Mouse (Mus musculus) limb, embryonic 14.5 days (tissue): ENCODE results near the gene Rassf4. TPM values are rescaled to one million over a fixed set of nuclear protein-coding genes. Genes with fewer than 3 reads are reported as not detected.
"Not testable (repeated sequence)": the region's sequence is repeated elsewhere in the genome, so short reads cannot be mapped to it uniquely, and the experiment has no call there.

ENCODE experiments used
- ATAC-seq: fragments of 200-750 bp; cut with Nextera tagmentation; 2 replicates; pipeline ENCODE4 v1.8.0; 2017; ENCODE audit warnings: low read depth, moderate number of reproducible peaks, moderate TSS enrichment; ENCODE audit not compliant: low FRiP score
- DNase-seq: peaks from one replicate; pipeline ENCODE4 v3.0.0-alpha.2; 2015; ENCODE audit warnings: low spot score
- H3K27ac ChIP-seq: fragments of 300-500 bp; sonication (generic); replicated peaks from 2 replicates; pipeline ENCODE4 v1.5.1; 2014; ENCODE audit warnings: low read depth, mild to moderate bottlenecking, low read length, moderate library complexity, mixed read lengths
- H3K27me3 ChIP-seq: fragments of 300-500 bp; sonication (generic); 2 replicates; pipeline ENCODE4 v1.6.1; 2014; ENCODE audit warnings: low read length, mixed read lengths; ENCODE audit not compliant: control insufficient read depth, insufficient read depth
- H3K36me3 ChIP-seq: fragments of 300-500 bp; sonication (generic); 2 replicates; pipeline ENCODE4 v1.6.1; 2014; ENCODE audit warnings: mild to moderate bottlenecking, low read length, moderate library complexity, mixed read lengths; ENCODE audit not compliant: control insufficient read depth, insufficient read depth
- H3K4me1 ChIP-seq: fragments of 300-500 bp; sonication (generic); 2 replicates; pipeline ENCODE4 v1.6.1; 2014; ENCODE audit warnings: antibody characterized with exemption, low read length, mixed read lengths; ENCODE audit not compliant: control insufficient read depth, insufficient read depth
- H3K4me2 ChIP-seq: fragments of 300-500 bp; sonication (generic); replicated peaks from 2 replicates; pipeline ENCODE4 v1.6.1; 2014; ENCODE audit warnings: low read depth, mild to moderate bottlenecking, low read length, moderate library complexity; ENCODE audit not compliant: severe bottlenecking
- H3K4me3 ChIP-seq: fragments of 300-500 bp; sonication (generic); replicated peaks from 2 replicates; pipeline ENCODE4 v1.5.1; 2014; ENCODE audit warnings: low read length
- H3K9ac ChIP-seq: fragments of 300-500 bp; sonication (generic); 2 replicates; pipeline ENCODE4 v1.6.1; 2014; ENCODE audit warnings: mild to moderate bottlenecking, low read depth, low read length, moderate library complexity; ENCODE audit not compliant: severe bottlenecking
- H3K9me3 ChIP-seq: fragments of 300-500 bp; sonication (generic); 2 replicates; pipeline ENCODE4 v1.6.1; 2016; ENCODE audit warnings: low read length; ENCODE audit not compliant: control insufficient read depth
- POLR2A ChIP-seq: fragments of 200-500 bp; IDR thresholded peaks from 2 replicates; pipeline ENCODE4 v1.8.0; 2012; ENCODE audit warnings: inconsistent platforms, mild to moderate bottlenecking, moderate library complexity, borderline replicate concordance; ENCODE audit not compliant: insufficient read depth, insufficient read length; ENCODE audit errors: extremely low read depth
- WGBS: fragments of 180-500 bp; shearing (Covaris S2); extraction: QIAGEN DNeasy Blood & Tissue Kit; methylation state at CpG from one replicate; pipeline ENCODE4 v1.1.7; 2014; 5-methylcytosine and 5-hydroxymethylcytosine counted together
- polyA plus RNA-seq, 2 experiments: library from polyadenylated mRNA; depleted of rRNA in 1 of 2; stranded (reverse) in 1 of 2; unstranded in 1 of 2; fragments of >200 nt; fragmentation: Nextera tagmentation in 1 of 2; extraction: Ambion mirVana in 1 of 2; gene quantifications; 2 replicates each; pipeline versions ENCODE4 v1.2.1 to v1.2.3; 2012 to 2014

Gene Rassf4
- polyA plus RNA-seq, 2 experiments: 5.9 to 11.3 TPM

GRCm38 (mm10) chr6:116632129-116632528 is 41.6 kb downstream of the Rassf4 start:
- Histone ChIP-seq H3K9me3 (no peaks in the 10 kb centered on the region), H3K36me3 (no peaks in the 10 kb centered on the region), H3K27me3 (no peaks in the 10 kb centered on the region), H3K4me1 (0 out of 2 replicates have a peak, but pooled peaks cover 2% of the 10 kb centered on the region), H3K4me2 (no peak overlapping the region), H3K27ac (no peak overlapping the region), H3K9ac (no peak overlapping the region), H3K4me3 (no peak overlapping the region)
- ATAC-seq (no peak), DNase-seq (peak; percentile 66)
- TF ChIP-seq POLR2A: no peak
- WGBS: 55% methylated on average over 1 of the region's 1 CpGs

GRCm38 (mm10) chr6:116629766-116630165 is 44.0 kb downstream of the Rassf4 start:
- Histone ChIP-seq H3K4me3 (no peak overlapping the region), H3K9ac (no peak overlapping the region), H3K9me3 (no peaks in the 10 kb centered on the region), H3K36me3 (peaks cover 8% of the 10 kb centered on the region; the same call in 1 of the 2 replicates), H3K27ac (no peak overlapping the region), H3K4me2 (no peak overlapping the region), H3K4me1 (0 out of 2 replicates have a peak, but pooled peaks cover 2% of the 10 kb centered on the region), H3K27me3 (no peaks in the 10 kb centered on the region)
- 87% methylated on average over 10 of the region's 10 CpGs for WGBS
- ATAC-seq: no peak
- TF ChIP-seq POLR2A: no peak
- no peak for DNase-seq

- peaks cover 18% of the 10 kb centered on the region for H3K36me3 ChIP-seq
- DNase-seq (peak; percentile 82), ATAC-seq (peak; percentile 95)
- peak within 1 kb of the TSS; percentile 61 for H3K4me3 ChIP-seq
- H3K4me1 ChIP-seq: 0 out of 2 replicates have a peak, but pooled peaks cover 2% of the 10 kb centered on the region
- H3K27me3 ChIP-seq: no peaks in the 10 kb centered on the region
- peak; percentile 80; the same call in 1 of the 2 replicates for TF ChIP-seq POLR2A
- peak within 1 kb of the TSS; percentile 74 for H3K4me2 ChIP-seq
- peak within 1 kb of the TSS; percentile 93 for H3K9ac ChIP-seq
- H3K9me3 ChIP-seq: no peaks in the 10 kb centered on the region
- under 1% methylated on average over 45 of the region's 56 CpGs for WGBS
- H3K27ac ChIP-seq: peak within 1 kb of the TSS; percentile 84
Measured at GRCm38 (mm10) chr6:116628539-116629171, 45.1 kb downstream of the Rassf4 start, which contains the start of gene Zfp422. Zfp422 (minus strand) TSS chr6:116628999.

- ATAC-seq: no peak
- DNase-seq: no peak
- Histone ChIP-seq H3K36me3 (peaks cover 18% of the 10 kb centered on the region), H3K9ac (peak overlapping the region; percentile 93), H3K27ac (peak overlapping the region; percentile 84), H3K9me3 (no peaks in the 10 kb centered on the region), H3K27me3 (no peaks in the 10 kb centered on the region), H3K4me2 (peak overlapping the region; percentile 74), H3K4me1 (0 out of 2 replicates have a peak, but pooled peaks cover 2% of the 10 kb centered on the region), H3K4me3 (peak overlapping the region; percentile 61)
- TF ChIP-seq POLR2A: no peak
- WGBS: 12% methylated on average over 9 of the region's 9 CpGs
Measured at GRCm38 (mm10) chr6:116628095-116628494, 45.7 kb downstream of the Rassf4 start.

GRCm38 (mm10) chr6:116626417-116626816 is 47.3 kb downstream of the Rassf4 start:
- H3K9me3 ChIP-seq, H3K9ac ChIP-seq, ATAC-seq, H3K4me2 ChIP-seq, H3K27me3 ChIP-seq, H3K4me1 ChIP-seq, H3K4me3 ChIP-seq, DNase-seq, H3K27ac ChIP-seq: not testable (repeated sequence)
- WGBS: 98% methylated on average over 9 of the region's 9 CpGs
- peaks cover 18% of the 10 kb centered on the region for H3K36me3 ChIP-seq
